Comparison of ENCODE assay signal across 8 mouse cellular contexts in genomic region chr12:77060766-77061561, GRCm38 (mm10).
DNase-seq lines count a peak whose midpoint lies in the region; ATAC-seq and TF ChIP-seq lines count a peak whose summit lies in the region.

No protein-coding gene starts in this region.

- peak overlapping the region; percentile 67 for H3K27ac ChIP-seq in forebrain, embryonic 10.5 days
- no peak overlapping the region for H3K27ac ChIP-seq in forebrain, postnatal 0 days (ENCODE audit: low read depth, low read length)
- H3K27ac ChIP-seq in hindbrain, embryonic 11.5 days (ENCODE audit: low read depth, low read length), result 0 out of 2 replicates have a peak overlapping the region, but pooled peaks have one; percentile 51
- H3K27ac ChIP-seq in liver, adult 2 months (replicated peaks; ENCODE audit: insufficient read depth, low read depth, low read length), result peak overlapping the region; percentile 82

- H3K4me3 ChIP-seq in forebrain, embryonic 10.5 days, result no peak overlapping the region
- H3K4me3 ChIP-seq in forebrain, postnatal 0 days (ENCODE audit: low read depth, low read length), result no peak overlapping the region
- H3K4me3 ChIP-seq in hindbrain, embryonic 11.5 days (ENCODE audit: low read depth, low read length), result no peak overlapping the region
- no peak overlapping the region for H3K4me3 ChIP-seq in liver, adult 2 months (ENCODE audit: insufficient read depth, low read depth, low read length)

- H3K79me2 ChIP-seq in liver, adult 2 months (ENCODE audit: control insufficient read depth, insufficient read depth, low read length), result no peaks in the 10 kb centered on the region

- H3K4me2 ChIP-seq in forebrain, postnatal 0 days (ENCODE audit: low read depth), result no peak overlapping the region
- H3K4me2 ChIP-seq in hindbrain, embryonic 11.5 days (replicated peaks; ENCODE audit: low read depth, low read length), result no peak overlapping the region

- no peak for DNase-seq in forebrain, embryonic 10.5 days (ENCODE audit: extremely low spot score, low spot score)
- DNase-seq in forebrain, postnatal 0 days, result no peak
- peak; percentile 32 for DNase-seq in adrenal gland, postnatal 25 days
- DNase-seq in hindbrain, embryonic 11.5 days (ENCODE audit: low spot score), result no peak
- no peak for DNase-seq in liver, adult 2 months (ENCODE audit: extremely low read depth, low read depth, low spot score)
- DNase-seq in right cerebral cortex, postnatal 36 days (ENCODE audit: low spot score in 2 of 2), result no peak
- no peak for DNase-seq in gastrocnemius, postnatal 25 days

- H3K9ac ChIP-seq in forebrain, postnatal 0 days, result no peak overlapping the region
- no peak overlapping the region for H3K9ac ChIP-seq in hindbrain, embryonic 11.5 days (ENCODE audit: low read depth, low read length)
- no peak overlapping the region for H3K9ac ChIP-seq in liver, adult 2 months (ENCODE audit: low read depth, low read length)

- TF ChIP-seq CTCF in forebrain, postnatal 0 days (IDR thresholded peaks at IDR 0.05; ENCODE audit: low read depth), result no peak
- no peak for TF ChIP-seq CTCF in liver, adult 2 months (IDR thresholded peaks at IDR 0.05; ENCODE audit: low read depth, low read length)

- H3K27me3 ChIP-seq in forebrain, embryonic 10.5 days (ENCODE audit: poor library complexity, severe bottlenecking), result 0 out of 2 replicates have a peak, but pooled peaks cover 6% of the 10 kb centered on the region
- H3K27me3 ChIP-seq in forebrain, postnatal 0 days (ENCODE audit: insufficient read depth, low read length), result no peaks in the 10 kb centered on the region
- no peaks in the 10 kb centered on the region for H3K27me3 ChIP-seq in hindbrain, embryonic 11.5 days (ENCODE audit: control insufficient read depth, insufficient read depth, low read length)
- no peaks in the 10 kb centered on the region for H3K27me3 ChIP-seq in liver, adult 2 months (ENCODE audit: control insufficient read depth, insufficient read depth, low read length)

- ATAC-seq in forebrain, postnatal 0 days, result no peak
- no peak for ATAC-seq in hindbrain, embryonic 11.5 days (ENCODE audit: low FRiP score)
- no peak for ATAC-seq in CD4-positive, CD25-positive, alpha-beta regulatory T cell, adult 4 months

- H3K36me3 ChIP-seq in forebrain, embryonic 10.5 days (replicated peaks), result no peaks in the 10 kb centered on the region
- H3K36me3 ChIP-seq in forebrain, postnatal 0 days (ENCODE audit: insufficient read depth), result no peaks in the 10 kb centered on the region
- H3K36me3 ChIP-seq in hindbrain, embryonic 11.5 days (ENCODE audit: control insufficient read depth, insufficient read depth, low read length), result no peaks in the 10 kb centered on the region
- H3K36me3 ChIP-seq in liver, adult 2 months (ENCODE audit: control insufficient read depth, insufficient read depth, low read length), result no peaks in the 10 kb centered on the region

- H3K4me1 ChIP-seq in forebrain, embryonic 10.5 days, result peaks cover 23% of the 10 kb centered on the region
- no peaks in the 10 kb centered on the region; the same call in 1 of the 2 replicates for H3K4me1 ChIP-seq in forebrain, postnatal 0 days (ENCODE audit: insufficient read depth)
- H3K4me1 ChIP-seq in hindbrain, embryonic 11.5 days (replicated peaks; ENCODE audit: control insufficient read depth, insufficient read depth, low read length), result no peaks in the 10 kb centered on the region
- H3K4me1 ChIP-seq in liver, adult 2 months (ENCODE audit: control insufficient read depth, insufficient read depth, low read length), result peaks cover 11% of the 10 kb centered on the region

- no peak for TF ChIP-seq POLR2A in liver, adult 2 months (IDR thresholded peaks at IDR 0.05; ENCODE audit: extremely low read depth, insufficient read depth, low read length)

- WGBS in forebrain, embryonic 10.5 days, result 79% methylated on average over 9 of the region's 9 CpGs
- 72% methylated on average over 9 of the region's 9 CpGs for WGBS in forebrain, postnatal 0 days
- 71% methylated on average over 9 of the region's 9 CpGs for WGBS in hindbrain, embryonic 11.5 days
- 42% methylated on average over 9 of the region's 9 CpGs for WGBS in liver, adult 2 months

- no peaks in the 10 kb centered on the region for H3K9me3 ChIP-seq in forebrain, embryonic 10.5 days
- no peaks in the 10 kb centered on the region for H3K9me3 ChIP-seq in forebrain, postnatal 0 days (ENCODE audit: low read length)
- H3K9me3 ChIP-seq in hindbrain, embryonic 11.5 days (ENCODE audit: control insufficient read depth, low read length), result no peaks in the 10 kb centered on the region
